Mouse (Mus musculus) neural tube, embryonic 11.5 days (tissue): ENCODE results near the gene Wnt10a. TPM values are rescaled to one million over a fixed set of nuclear protein-coding genes. Genes with fewer than 3 reads are reported as not detected.
"Not testable (repeated sequence)": the region's sequence is repeated elsewhere in the genome, so short reads cannot be mapped to it uniquely, and the experiment has no call there.

Experiments used
- ATAC-seq: fragments of 200-750 bp; cut with Nextera tagmentation; 2 replicates; pipeline ENCODE4 v1.8.0; 2017; ENCODE audit warnings: moderate number of reproducible peaks, mild to moderate bottlenecking, moderate TSS enrichment, moderate library complexity; ENCODE audit not compliant: insufficient read depth, low FRiP score, low TSS enrichment
- DNase-seq: peaks from one replicate; pipeline ENCODE4 v3.0.0-alpha.2; 2015; ENCODE audit warnings: low spot score
- H3K27ac ChIP-seq: fragments of 300-500 bp; sonication (generic); 2 replicates; pipeline ENCODE4 v1.5.1; 2014; ENCODE audit warnings: low read depth, mild to moderate bottlenecking, low read length
- H3K27me3 ChIP-seq: fragments of 300-500 bp; sonication (generic); 2 replicates; pipeline ENCODE4 v1.6.1; 2014; ENCODE audit warnings: mild to moderate bottlenecking, low read length, mixed read lengths; ENCODE audit not compliant: control insufficient read depth, insufficient read depth
- H3K36me3 ChIP-seq: fragments of 300-500 bp; sonication (generic); 2 replicates; pipeline ENCODE4 v1.6.1; 2014; ENCODE audit warnings: mild to moderate bottlenecking, low read length, moderate library complexity, mixed read lengths; ENCODE audit not compliant: control insufficient read depth, insufficient read depth
- H3K4me1 ChIP-seq: fragments of 300-500 bp; sonication (generic); 2 replicates; pipeline ENCODE4 v1.6.1; 2014; ENCODE audit warnings: low read length, mixed read lengths; ENCODE audit not compliant: control insufficient read depth, insufficient read depth
- H3K4me2 ChIP-seq: fragments of 300-500 bp; sonication (generic); 2 replicates; pipeline ENCODE4 v1.6.1; 2014; ENCODE audit warnings: low read depth, mild to moderate bottlenecking, moderate library complexity
- H3K4me3 ChIP-seq: fragments of 300-500 bp; sonication (generic); 2 replicates; pipeline ENCODE4 v1.5.1; 2014; ENCODE audit warnings: low read depth, low read length
- H3K9ac ChIP-seq: fragments of 300-500 bp; sonication (generic); 2 replicates; pipeline ENCODE4 v1.6.1; 2014; ENCODE audit warnings: mild to moderate bottlenecking, low read length
- H3K9me3 ChIP-seq: fragments of 300-500 bp; sonication (generic); 2 replicates; pipeline ENCODE4 v1.6.1; 2016; ENCODE audit warnings: low read length; ENCODE audit not compliant: control insufficient read depth
- WGBS: fragments of 180-500 bp; shearing (Covaris S2); extraction: QIAGEN DNeasy Blood & Tissue Kit; methylation state at CpG from one replicate; pipeline ENCODE4 v1.1.7; 2014; 5-methylcytosine and 5-hydroxymethylcytosine counted together
- polyA plus RNA-seq: library from polyadenylated mRNA; unstranded; fragments of >200 nt; fragmentation: Nextera tagmentation; extraction: Ambion mirVana; gene quantifications from 2 replicates; pipeline ENCODE4 v1.2.1, GENCODE M21; 2014

Gene Wnt10a
- polyA plus RNA-seq, 1 experiment from 2014 or later: 2.4 TPM

DNA sequence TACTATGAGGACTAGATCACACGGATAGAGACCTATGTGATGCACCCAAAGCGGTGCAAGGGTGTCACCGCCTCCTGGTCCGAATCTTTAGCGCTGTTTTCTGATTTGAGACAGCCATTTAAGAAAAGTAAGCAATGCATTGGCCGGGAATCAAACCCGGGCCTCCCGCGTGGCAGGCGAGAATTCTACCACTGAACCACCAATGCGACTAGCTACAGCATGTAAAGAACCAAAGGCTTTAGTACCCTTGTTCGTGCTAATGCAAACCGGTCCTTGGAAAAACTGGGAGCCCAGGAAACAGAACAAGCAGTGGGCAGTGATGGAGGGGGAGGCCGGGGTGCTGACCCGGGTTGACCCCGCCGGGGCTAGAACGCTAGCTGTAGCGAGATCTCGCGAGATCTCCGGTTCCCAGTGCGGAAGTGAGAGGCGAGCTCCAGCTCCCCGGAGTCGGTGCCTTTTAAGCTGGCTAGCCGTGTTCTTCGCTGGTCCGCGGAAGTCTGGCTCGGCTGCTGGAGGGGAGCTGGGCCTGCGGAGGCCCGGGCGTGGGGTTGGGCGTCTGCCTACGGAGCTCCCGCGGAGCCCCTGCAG is 25.4 kb downstream of the Wnt10a start:
- peak; percentile 88 for ATAC-seq
- H3K27me3 ChIP-seq: no peaks in the 10 kb centered on the region
- peak; percentile 92 for DNase-seq
- peak overlapping the region; percentile 88 for H3K27ac ChIP-seq
- H3K9me3 ChIP-seq: no peaks in the 10 kb centered on the region
- H3K4me3 ChIP-seq: peak overlapping the region; percentile 65
- peak overlapping the region; percentile 78 for H3K4me2 ChIP-seq
- no peaks in the 10 kb centered on the region for H3K4me1 ChIP-seq
- WGBS: 6% methylated on average over 35 of the region's 38 CpGs
- H3K36me3 ChIP-seq: no peaks in the 10 kb centered on the region
- peak overlapping the region; percentile 89 for H3K9ac ChIP-seq

DNA sequence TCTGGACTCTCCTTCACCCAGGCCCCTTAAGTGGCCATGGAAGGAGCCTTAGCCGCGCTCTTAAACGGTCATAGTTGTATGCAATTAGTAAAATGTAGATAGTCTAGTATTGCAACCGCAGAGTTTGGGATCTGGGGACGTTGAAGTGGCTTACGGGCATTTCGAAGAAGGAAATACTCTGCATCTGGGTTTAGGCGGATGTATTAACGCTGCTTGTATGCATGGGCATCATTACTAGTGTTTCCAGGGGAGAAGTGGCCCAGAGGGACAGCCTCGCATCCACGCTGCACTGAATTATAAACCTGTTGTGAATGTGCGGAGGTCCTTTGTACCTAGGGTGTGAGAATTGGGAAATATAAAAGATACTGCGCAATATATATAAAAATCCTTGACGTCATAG is 25.9 kb downstream of the Wnt10a start:
- no peaks in the 10 kb centered on the region for H3K27me3 ChIP-seq
- no peaks in the 10 kb centered on the region for H3K36me3 ChIP-seq
- peak overlapping the region; percentile 88 for H3K27ac ChIP-seq
- H3K4me3 ChIP-seq: peak overlapping the region; percentile 65
- peak overlapping the region; percentile 78 for H3K4me2 ChIP-seq
- 14% methylated on average over 14 of the region's 14 CpGs for WGBS
- ATAC-seq (no peak), DNase-seq (no peak)
- no peaks in the 10 kb centered on the region for H3K9me3 ChIP-seq
- H3K9ac ChIP-seq: peak overlapping the region; percentile 89
- no peaks in the 10 kb centered on the region for H3K4me1 ChIP-seq

DNA sequence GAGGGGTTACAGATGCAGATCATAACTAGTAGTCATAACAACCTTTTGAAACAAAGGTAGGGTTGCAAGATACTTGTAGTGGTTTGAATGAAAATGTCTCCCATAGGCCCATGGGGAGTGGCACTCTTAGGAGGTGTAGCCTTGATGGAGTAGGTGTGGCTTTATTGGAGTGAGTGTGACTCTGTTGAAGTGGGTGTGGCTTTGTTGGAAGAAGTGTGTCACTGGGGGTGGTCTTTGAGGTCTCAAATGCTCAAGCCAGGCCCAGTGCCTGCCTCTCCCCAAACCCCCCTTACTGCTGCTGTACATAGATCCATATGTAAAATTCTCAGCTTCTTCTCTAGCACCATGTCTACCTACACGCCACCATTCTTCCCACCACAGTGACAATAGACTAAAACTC is 27.2 kb downstream of the Wnt10a start:
- H3K27me3 ChIP-seq: no peaks in the 10 kb centered on the region
- H3K27ac ChIP-seq: no peak overlapping the region
- no peaks in the 10 kb centered on the region for H3K4me1 ChIP-seq
- ATAC-seq (no peak), DNase-seq (no peak)
- H3K4me3 ChIP-seq: no peak overlapping the region
- H3K9me3 ChIP-seq: no peaks in the 10 kb centered on the region
- H3K9ac ChIP-seq: no peak overlapping the region
- WGBS: 97% methylated on average over 1 of the region's 1 CpGs
- H3K4me2 ChIP-seq: no peak overlapping the region
- no peaks in the 10 kb centered on the region for H3K36me3 ChIP-seq

DNA sequence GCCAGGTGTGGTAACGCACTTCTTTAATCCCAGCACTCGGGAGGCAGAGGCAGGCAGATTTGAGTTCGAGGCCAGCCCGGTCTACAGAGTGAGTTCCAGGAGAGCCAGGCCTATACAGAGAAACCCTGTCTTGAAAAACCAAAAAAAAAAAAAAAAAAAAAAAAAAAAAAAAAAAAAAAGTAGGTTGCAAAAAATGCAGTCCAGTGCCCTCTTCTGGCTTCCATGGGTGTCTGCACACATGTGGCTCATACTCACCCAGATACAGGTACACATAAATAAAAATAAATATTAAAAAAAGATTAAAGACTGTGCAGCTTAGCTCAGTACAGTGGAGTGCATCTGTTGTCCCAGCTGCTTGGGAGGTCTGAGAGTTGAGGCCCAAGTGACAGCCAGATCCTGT is 32.3 kb downstream of the Wnt10a start:
- not testable (repeated sequence) for H3K27ac ChIP-seq, ATAC-seq
- WGBS: 90% methylated on average over 4 of the region's 4 CpGs

DNA sequence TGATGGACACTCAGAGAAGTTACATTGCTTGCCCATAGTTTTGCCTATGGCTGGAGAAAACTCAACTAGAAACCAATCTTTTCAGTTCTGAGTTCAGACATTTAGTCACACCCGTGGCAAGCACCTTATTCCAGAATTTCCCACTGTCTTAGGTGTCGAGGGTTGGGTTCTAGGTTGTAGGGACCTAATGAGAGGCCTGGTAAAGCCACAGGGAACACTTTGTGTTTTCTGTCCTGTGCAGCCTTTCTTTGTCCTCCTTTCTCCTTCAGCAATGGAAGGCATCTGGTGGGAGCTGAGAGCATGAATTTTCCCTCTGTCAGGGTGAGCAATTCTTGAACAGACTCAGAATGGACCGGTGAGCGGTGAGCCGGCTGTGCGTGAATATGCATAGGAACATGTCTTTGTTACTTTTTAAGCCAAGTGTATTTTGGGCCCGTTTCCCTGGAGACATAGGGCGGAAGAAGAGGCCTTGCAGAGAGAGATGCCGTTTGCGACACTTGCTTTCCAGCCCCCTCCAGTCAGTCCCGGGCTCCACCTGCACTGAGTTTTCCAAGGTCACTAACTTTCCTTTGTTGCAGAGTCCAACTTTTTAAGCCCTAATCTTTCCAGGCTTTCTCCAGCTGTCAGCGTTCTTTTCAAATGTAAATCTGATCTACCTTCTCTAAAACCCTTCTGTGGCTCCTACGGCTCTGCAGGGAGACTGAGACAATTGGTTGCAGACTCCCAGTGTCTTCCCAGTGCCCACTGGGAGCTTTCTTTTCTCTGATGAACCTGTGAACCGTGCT is 33.4 kb downstream of the Wnt10a start:
- Histone ChIP-seq H3K9me3 (no peaks in the 10 kb centered on the region), H3K36me3 (no peaks in the 10 kb centered on the region), H3K27me3 (no peaks in the 10 kb centered on the region), H3K4me3 (no peak overlapping the region), H3K4me2 (no peak overlapping the region), H3K4me1 (peaks cover 6% of the 10 kb centered on the region; the same call in 1 of the 2 replicates), H3K9ac (no peak overlapping the region), H3K27ac (peak overlapping the region; percentile 54)
- DNase-seq (peak; percentile 69), ATAC-seq (peak; percentile 73)
- 16% methylated on average over 14 of the region's 14 CpGs for WGBS

More for the DNA sequence above, 32.3 kb downstream of the Wnt10a start:
- not testable (repeated sequence) for H3K36me3 ChIP-seq, H3K4me1 ChIP-seq, H3K4me3 ChIP-seq, H3K9me3 ChIP-seq, H3K4me2 ChIP-seq, DNase-seq, H3K9ac ChIP-seq, H3K27me3 ChIP-seq

DNA sequence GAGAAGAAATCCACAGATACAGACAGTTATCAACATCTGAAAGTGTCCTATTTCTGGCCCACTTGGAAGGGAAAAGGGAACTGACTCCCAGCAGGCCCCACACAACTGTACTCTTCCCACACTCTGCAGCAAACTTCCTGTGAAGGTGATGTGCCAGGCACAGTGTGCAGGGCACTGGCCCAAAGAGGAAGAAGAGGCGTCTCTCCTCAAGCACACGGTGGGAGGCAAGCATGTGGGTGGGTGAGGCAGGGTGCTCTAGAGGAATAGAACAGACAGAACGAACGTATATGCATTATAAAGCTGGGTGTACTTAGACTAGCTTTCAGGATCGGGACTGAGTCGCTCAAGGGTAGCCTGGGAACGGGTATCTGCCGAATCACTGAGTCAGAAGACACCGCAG is 38.7 kb downstream of the Wnt10a start:
- ATAC-seq (no peak), DNase-seq (no peak)
- no peak overlapping the region for H3K4me2 ChIP-seq
- no peaks in the 10 kb centered on the region for H3K36me3 ChIP-seq
- WGBS: 85% methylated on average over 9 of the region's 9 CpGs
- H3K4me3 ChIP-seq: no peak overlapping the region
- H3K4me1 ChIP-seq: peaks cover 5% of the 10 kb centered on the region; the same call in 1 of the 2 replicates
- H3K27ac ChIP-seq: no peak overlapping the region
- no peaks in the 10 kb centered on the region for H3K27me3 ChIP-seq
- H3K9me3 ChIP-seq: no peaks in the 10 kb centered on the region
- no peak overlapping the region for H3K9ac ChIP-seq

DNA sequence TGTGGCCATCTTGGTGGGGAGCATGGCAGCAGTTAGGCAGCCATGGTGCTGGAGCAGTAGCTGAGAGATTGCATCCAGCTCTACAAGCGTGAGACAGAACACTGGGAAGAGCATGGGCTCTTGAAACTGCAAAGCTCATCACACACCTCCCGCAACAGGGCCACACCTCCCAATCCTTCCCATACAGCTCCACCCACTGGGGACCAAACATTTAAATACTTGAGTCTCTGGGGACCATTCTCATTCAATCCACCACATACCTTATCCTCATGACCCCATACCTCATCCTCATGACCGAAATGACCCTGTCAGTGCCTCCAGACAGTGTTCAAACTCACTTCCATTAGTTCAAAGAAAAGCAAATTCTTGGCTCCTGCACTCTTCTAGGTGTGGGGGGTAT is 41.9 kb downstream of the Wnt10a start:
- Histone ChIP-seq H3K4me3 (no peak overlapping the region), H3K9me3 (no peaks in the 10 kb centered on the region), H3K36me3 (no peaks in the 10 kb centered on the region), H3K4me2 (no peak overlapping the region), H3K27ac (no peak overlapping the region), H3K9ac (no peak overlapping the region), H3K4me1 (0 out of 2 replicates have a peak, but pooled peaks cover 2% of the 10 kb centered on the region), H3K27me3 (no peaks in the 10 kb centered on the region)
- ATAC-seq: no peak
- DNase-seq: no peak
- WGBS: 83% methylated on average over 3 of the region's 3 CpGs

DNA sequence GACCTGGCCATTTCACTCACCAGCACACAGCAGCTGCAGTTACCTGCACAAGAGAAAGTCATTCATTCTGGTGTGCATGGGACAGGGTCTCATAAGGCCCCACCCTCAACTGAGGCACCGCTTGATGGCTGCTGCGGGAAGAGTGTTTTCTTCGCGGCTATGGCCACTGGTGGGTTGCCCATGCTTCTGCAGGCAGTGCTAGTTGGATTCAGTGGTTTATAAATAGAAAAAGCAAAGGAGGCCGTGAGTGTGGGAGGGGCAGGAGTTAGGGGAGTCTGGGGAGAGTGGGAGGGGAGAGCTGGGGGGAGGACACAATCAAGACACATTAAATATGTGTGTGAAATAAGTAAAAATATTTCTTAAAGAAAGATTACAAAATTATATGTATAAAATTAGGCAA is 51.8 kb downstream of the Wnt10a start:
- no peak for DNase-seq
- Histone ChIP-seq H3K4me2 (no peak overlapping the region), H3K4me3 (no peak overlapping the region), H3K4me1 (no peaks in the 10 kb centered on the region), H3K36me3 (no peaks in the 10 kb centered on the region), H3K9me3 (no peaks in the 10 kb centered on the region), H3K27ac (no peak overlapping the region), H3K27me3 (no peaks in the 10 kb centered on the region), H3K9ac (no peak overlapping the region)
- whole genome bisulfite sequencing: 85% methylated on average over 5 of the region's 5 CpGs
- no peak for ATAC-seq

DNA sequence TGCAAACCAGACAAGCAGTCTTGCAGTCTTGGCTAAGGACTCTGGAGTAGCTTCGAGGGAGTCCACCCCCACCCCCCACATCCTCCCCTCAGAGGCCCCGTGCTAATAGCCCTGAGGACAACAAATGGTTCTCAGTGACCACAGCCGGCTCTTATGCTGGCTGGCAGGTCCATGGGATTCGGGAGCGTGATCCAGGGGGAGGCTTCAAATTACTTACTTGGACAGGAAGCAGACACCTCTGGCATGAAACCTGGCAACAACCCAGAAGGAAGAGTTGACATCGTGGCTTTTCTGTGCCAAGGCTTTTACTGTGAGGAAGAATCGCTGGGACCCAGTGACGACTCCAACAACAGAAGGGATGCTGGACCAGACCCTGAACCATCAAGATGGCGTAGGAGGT is 55.0 kb downstream of the Wnt10a start:
- DNase-seq: no peak
- 39% methylated on average over 9 of the region's 9 CpGs for WGBS
- Histone ChIP-seq H3K27me3 (0 out of 2 replicates have a peak, but pooled peaks cover 5% of the 10 kb centered on the region), H3K9ac (no peak overlapping the region), H3K27ac (no peak overlapping the region), H3K4me2 (no peak overlapping the region), H3K4me3 (no peak overlapping the region), H3K36me3 (no peaks in the 10 kb centered on the region), H3K9me3 (no peaks in the 10 kb centered on the region), H3K4me1 (no peaks in the 10 kb centered on the region)
- ATAC-seq: no peak
